Mouse (Mus musculus) cerebellum, postnatal 4 days (tissue): ENCODE data around the gene Atp5d.
A peak's percentile ranks its signal among the peaks of the same experiment; 100 is the strongest.

Experiments used
- DNase-seq, 2 experiments: peaks; one replicate each; pipeline ENCODE4 v3.0.0; 2022; ENCODE audit warnings: low spot score in 2 of 2, mixed read lengths in 1 of 2

The Atp5d gene

GRCm38 (mm10) chr10:80152071-80152872, 13.8 kb downstream of the Atp5d start:
- no peak for DNase-seq

DNA sequence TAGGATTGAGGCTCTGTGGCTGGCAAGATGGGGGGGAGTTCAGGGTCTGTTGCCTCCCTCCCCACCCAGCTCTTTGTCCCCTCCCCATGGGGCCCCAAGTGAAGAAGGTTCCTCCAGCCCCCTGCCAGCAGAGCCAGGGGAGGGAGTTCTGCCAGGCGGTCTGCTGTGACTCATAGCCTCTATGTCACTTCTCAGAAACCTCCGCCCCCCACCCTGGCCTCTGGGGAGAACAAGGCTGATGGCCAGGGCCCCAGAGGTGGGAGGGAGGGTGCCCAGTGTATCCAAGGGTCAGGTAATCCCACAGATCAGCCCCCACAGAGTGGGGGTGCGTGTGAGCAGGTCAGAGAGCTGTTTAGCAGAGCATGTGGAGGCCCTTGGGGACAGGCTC, 14.4 kb downstream of the Atp5d start:
- no peak for DNase-seq

DNA sequence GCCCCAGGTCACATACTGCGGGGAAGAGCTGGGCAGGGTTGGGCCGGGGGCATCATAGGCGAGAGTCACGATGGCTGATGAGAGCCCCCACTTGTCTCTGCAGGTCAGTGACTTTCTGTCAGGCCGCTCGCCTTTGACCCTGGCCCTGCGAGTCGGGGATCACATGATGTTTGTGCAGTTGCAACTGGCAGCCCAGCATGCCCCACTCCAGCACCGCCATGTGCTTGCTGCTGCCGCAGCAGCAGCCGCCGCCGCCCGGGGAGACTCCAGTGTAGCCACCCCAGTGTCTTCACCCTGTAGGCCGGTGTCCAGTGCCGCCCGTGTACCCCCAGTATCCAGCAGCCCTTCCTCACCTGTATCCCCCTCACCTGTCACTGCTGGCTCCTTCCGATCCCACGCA, 15.3 kb downstream of the Atp5d start:
- DNase-seq, result no peak

DNA sequence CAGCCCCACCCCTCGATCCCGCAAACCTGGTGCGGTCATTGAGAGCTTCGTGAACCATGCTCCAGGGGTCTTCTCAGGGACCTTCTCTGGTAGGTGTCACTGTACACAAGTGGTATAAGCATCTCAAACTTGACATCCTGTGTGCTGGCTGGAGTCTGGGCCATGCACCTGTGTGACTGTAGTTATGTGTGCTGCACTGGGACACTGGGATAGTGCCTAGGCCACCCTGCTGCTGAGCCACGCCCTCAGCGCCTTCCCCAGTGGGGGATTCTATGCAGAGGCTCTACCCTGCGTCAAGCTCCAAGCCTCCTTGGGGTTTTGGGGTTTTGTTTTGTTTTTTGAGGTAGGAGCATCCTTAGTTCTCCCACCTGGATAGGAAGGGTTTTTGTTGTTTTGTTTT, 16.0 kb downstream of the Atp5d start:
- DNase-seq, result no peak

- no peak for DNase-seq
Measured at GRCm38 (mm10) chr10:80155277-80155676, 16.8 kb downstream of the Atp5d start.

DNA sequence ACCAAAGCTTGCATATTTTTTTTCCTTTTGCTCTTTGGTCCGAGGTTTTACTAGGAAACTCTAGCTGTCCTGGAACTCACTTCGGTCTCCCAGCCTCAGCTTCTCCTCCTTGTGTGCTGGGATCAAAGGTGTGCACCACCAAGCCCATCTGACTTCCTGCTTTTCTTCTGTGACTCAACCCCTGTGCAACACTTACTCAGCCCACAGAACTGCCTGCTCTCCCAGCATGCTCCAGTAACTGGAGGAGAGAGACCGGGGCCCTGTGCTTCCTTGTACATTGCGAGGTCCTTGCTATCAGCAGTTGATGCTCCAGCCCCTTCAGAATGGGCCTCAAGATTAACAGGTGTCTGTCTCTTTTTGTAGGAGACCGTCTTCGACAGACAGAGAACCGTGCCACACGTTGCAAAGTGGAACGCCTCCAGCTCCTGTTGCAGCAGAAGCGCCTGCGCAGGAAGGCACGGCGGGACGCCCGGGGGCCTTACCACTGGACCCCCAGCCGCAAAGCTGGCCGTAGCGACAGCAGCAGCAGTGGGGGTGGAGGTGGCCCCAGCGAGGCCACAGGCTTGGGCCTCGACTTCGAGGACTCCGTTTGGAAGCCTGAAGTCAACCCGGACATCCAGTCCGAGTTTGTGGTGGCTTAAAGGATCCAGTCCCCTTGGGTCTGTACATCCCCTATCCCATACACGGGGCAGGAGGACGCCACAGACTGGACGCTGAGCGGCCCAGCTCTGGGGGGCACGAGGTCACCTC, 17.7 kb downstream of the Atp5d start:
- DNase-seq, result no peak

DNA sequence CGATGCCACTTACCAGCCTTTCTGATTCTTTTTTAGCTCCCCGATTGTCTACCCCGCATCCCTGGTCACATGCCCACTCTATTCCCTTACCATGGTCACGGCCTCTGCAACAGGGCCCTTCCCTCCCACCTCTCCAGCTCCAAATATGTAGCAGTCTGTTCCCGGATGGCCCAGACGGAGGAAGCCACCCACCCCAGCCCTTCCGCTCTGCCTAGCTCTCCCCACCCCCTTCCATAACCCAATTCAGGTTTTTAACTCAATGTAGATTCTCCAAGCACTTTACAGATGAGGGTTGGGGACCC, 18.3 kb downstream of the Atp5d start:
- DNase-seq, result no peak

DNA sequence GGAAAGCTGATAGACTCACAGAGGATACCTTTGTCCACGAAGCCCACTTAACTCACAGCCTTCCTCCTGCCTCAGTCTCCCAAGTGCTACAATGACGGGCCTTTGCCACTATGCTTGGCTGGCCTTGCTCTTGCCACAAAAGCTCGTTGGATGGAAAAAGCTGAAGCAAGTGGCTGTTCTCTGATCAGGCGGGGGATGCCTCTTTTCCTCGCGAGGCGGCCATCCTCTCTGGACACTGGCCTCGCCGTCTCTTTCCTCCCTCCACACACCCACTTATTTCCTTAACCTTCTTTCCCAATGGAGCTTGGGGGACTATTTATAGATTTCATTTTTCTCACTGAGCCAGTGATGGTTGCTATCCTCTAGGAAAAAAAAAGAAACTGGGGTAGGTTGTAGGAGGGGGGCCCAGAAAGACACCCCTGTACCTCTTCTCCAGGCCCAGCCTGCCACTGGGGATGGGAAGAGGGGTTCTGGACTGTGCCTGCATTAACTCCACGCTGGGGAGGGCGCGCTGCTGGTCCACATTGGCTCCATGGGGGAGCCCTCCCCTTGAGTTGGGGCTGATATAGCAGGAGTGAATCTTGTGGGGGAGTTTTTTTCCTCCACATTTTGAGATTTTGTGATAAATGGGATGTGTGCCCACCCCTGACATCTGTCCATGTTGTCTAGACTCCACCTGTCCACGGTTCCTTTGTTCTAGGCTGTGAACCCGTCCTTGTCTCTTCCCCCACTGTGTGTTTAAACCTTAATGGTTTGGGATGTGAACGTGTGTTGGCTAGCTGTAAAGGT, 18.9 kb downstream of the Atp5d start:
- DNase-seq, result no peak

DNA sequence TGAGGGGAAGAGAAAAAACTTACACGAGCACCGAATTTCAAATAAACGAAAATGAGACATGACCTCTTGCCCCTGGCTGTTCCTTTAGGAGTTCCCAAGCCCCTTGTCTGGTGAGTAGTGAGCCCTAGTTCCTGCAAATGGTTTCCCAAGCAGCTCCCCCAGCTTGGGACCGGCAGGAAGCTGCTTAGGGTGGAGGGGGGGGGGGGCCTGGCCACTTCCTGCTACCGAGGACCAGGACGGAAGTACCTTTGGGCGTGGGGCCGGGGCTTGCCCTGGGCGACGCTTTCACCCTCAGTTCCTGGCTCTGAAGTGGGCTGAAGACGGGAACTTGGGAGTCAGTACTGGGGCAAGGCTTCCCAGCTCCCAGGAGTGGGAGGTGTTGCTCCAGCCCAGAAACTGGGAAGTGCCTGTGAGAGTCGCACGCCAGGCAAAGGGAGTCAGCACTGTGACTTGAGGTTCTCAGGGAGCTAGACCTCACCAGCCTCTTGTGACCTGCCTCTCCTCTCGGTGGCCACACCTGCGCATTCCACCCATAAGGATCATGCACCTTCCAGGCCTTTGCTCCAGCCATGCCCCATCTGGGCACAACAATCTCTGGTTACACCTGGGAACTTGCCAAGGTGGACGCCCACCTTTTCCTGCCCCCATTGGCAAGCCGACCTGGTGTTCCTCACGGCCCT, 20.0 kb downstream of the Atp5d start:
- no peak for DNase-seq

GRCm38 (mm10) chr10:80159021-80159560, 20.7 kb downstream of the Atp5d start:
- DNase-seq, result no peak

DNA sequence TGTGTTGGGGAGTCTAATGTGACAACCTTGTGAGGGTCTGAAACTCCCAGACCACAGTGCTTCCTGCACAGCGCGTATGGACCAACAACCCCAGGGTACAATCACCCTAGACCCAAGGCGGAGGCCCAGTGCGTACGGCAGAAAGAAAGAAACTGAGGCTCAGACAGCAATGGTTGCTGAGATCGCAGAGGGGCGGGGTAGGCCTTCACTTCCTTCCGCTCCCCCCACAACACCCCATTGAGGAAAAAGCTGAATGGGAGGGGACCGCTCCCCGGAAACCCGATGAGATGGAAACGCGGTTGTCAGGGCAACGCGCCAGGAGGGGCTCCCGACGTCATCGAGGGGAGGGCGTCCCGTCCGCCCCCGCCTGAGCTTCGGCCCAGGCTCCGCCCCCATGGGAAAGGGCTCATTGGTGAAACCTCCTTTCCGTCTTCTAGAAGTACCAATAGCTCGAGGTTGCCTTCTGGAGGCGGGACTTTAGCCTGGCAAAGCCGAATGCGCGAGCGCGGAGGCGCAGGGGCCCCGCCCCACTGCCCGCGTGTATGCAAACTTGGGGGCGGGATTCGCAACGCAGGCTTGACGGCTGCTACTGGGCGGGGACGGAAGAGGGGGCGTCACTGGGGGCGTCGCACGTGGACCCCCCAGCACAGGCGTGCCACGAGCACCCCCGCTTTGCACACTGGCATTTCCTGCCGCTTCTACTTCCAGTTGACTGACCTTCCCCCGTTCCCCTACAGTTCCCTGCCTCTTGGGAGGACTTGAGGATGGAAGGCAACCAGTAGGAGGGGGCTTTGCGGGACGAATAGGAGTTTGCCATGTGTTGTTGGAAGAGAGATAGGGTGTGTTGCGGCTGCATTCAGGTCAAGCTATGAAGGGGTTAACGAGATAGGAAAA, 21.4 kb downstream of the Atp5d start:
- DNase-seq, result peak; percentile 94 to 98

DNA sequence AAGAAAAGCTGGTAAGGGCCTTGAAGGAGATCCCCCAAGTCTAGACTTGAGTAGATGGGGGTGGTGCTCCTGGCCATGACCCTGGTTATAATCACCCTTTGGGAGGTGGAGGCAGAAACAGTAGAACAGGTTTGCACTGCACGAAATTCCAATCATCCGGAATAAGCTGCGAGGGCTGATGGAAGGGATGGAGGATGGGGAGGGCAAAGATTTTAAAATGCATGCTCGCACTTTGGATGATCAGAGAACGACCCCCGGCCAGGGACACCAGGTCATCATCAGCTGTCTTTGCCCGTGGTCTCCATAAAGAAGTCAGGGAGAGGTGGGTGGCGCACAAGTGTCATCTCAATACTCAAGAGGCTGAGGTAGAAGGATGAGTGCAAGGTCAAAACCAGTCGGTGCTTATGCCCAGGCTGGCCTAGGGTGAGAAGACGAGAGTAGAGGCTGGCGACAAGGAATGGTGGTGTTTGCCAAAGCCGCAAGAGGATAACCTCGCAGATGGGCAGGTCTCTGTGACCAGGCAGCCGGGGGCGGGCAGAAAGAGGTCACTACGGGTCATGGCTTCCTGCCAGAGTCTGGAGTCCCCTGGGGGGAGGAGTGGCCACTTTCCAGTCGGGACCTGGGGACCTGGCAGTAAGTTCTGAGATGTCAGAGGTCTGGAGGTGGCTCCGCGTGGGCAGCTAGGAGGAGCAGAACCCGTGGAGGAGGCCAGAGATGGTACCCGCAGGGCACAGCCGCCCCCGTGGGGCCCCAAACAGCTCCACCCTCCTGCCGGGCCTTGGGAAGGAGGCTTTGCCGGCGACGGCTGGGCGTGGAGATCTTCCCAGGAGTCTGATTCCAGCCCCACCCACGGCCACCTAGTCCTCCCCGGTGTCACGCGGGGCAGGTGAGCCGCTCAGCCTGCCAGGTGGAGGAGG, 22.3 kb downstream of the Atp5d start:
- peak in 1 of 2 experiments; percentile 81 for DNase-seq

- DNase-seq, result no peak
Measured at GRCm38 (mm10) chr10:80161522-80162242, 23.2 kb downstream of the Atp5d start.

DNA sequence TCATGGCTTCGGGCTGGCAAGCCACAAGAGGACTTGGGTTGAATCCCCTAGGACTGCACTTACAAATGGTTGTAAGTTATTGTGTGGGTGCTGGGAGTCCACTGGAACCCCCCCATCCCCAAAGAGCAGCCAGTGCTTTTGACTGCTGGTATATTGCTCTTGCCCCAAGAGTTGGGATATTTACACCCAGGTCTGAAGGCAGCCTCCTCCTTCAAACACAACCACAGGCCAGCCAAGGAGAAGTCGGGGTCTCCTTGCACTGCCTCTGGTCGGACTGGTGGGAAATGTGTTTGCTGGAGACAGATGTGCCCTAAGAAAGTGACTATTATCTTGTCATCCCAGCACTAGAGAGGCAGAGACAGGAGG, 23.8 kb downstream of the Atp5d start:
- no peak for DNase-seq

DNA sequence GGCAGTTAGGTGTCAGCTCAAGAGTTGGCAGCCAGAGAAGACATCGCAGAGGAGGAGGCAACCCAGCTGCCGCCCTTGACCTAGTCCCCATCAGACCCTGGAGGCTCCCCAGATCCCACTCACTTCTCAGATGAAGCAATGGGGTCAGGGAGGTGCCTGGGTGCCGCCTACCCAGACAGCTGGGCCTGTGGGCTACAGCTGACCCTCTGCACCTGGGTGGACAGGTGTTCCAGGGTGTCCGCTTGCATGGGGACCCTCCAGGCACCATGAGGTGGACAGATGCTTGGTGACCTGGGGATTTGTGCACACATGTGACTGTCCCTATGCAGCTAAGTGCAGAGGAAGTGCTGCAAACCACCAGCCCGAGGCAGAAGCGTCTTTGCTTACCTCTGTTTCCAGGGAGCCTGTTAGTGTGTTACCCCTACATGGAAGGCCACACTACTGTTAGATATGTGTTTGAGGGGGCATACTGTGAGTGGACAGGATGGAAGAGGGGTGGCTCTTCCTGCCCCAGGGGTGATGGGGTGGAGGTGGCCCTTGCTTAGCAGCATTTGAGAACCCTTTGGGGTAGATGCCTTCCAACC, 24.4 kb downstream of the Atp5d start:
- no peak for DNase-seq

DNA sequence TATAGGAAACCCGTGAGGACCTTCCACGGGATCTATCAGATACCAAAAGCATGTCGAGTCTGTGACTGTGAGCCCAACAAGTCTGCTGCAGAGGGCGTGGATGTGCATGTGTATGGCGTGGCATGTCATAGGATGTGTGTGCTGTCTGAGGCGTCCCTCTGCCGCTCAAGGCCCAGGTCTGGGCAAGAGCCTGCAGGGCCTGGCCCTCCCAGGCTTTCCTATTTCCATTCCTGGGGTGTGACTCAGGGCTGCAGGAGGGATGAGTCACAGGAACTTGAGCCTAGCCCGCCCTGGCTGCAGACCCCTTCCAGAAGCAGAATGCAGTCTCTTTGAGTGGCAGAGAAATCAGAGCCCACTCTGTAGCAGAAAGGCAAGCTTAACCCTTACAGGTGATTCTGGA, 25.3 kb downstream of the Atp5d start:
- no peak for DNase-seq

- DNase-seq, result no peak
Measured at GRCm38 (mm10) chr10:80164161-80164997, 25.9 kb downstream of the Atp5d start.

DNA sequence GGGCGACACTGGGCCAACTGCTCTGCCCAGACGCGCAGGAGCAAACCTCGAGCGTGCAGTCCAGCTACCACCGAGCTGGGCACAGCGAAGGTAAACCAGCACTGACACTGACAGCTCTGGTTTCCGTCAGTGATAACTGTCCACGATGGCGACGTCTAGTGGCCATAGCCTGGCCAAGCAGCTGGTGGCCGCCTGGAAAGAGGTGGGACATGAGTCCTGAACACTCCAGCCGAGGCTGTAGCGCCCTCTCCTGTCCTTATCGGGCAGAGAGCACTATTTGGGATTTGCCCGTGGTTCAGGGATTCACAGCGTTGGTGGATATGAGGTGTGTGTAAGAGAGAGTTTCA, 26.5 kb downstream of the Atp5d start:
- peak; percentile 96 to 98 for DNase-seq
